Mouse (Mus musculus): ENCODE data around the gene Bpnt1. TPM values are rescaled to one million over a fixed set of nuclear protein-coding genes. Genes with fewer than 3 reads are reported as not detected.

Gene Bpnt1
- polyA plus RNA-seq (2011; ENCODE audit: insufficient read depth, insufficient read length, low read depth, missing spikeins), result 54.0 and 56.7 TPM in 2 replicates

DNA sequence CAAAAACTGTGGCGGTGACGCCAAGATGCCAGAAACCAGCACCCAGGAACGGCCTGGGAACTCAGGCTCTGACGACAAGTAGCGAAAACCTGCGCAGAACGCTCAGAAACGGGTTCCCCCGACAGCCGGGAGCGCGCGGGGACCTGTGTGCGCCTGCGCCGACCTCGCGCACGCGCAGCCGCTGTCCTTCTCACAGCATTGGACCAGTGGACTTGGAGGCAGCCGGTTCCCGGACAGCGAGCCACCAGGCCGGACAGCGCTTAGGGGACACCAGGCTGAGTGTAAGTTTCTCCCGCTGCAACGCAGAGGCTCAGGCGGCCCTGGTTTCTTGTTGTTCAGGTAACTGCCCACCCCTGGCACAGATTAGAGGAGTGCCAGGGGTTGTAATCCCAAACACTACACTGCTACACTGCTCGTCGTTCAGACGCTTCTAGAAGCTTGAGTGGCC lies at the start of gene Bpnt1:
Bpnt1 (plus strand) TSS at position 167 of the 448 bp plus-strand sequence.
- Histone ChIP-seq H3K4me3 (ENCODE audit: low read depth, low read length) (peak within 1 kb of the TSS; percentile 74), H3K27me3 (ENCODE audit: control insufficient read depth, insufficient read depth, low read length, poor library complexity, severe bottlenecking) (no peaks in the 10 kb centered on the region), H3K27ac (ENCODE audit: insufficient read depth, low read length) (0 out of 2 replicates have a peak within 1 kb of the TSS, but pooled peaks have one; percentile 41), H3K4me1 (ENCODE audit: control insufficient read depth, insufficient read depth, low read length) (no peaks in the 10 kb centered on the region), H3K36me3 (ENCODE audit: control insufficient read depth, insufficient read depth, low read length, poor library complexity, severe bottlenecking) (no peaks in the 10 kb centered on the region), H3K9me3 (replicated peaks; ENCODE audit: control insufficient read depth, insufficient read depth, low read length, poor library complexity, severe bottlenecking) (no peaks in the 10 kb centered on the region; the same call in 1 of the 2 replicates), H3K9ac (ENCODE audit: low read depth, poor library complexity, severe bottlenecking) (peak within 1 kb of the TSS; percentile 43)
- peak; percentile 31 for TF ChIP-seq POLR2A (IDR thresholded peaks at IDR 0.05; ENCODE audit: insufficient read depth, low read length)
- no peak for TF ChIP-seq EP300 (IDR thresholded peaks at IDR 0.05; ENCODE audit: insufficient read depth, low read depth, low read length)

DNA sequence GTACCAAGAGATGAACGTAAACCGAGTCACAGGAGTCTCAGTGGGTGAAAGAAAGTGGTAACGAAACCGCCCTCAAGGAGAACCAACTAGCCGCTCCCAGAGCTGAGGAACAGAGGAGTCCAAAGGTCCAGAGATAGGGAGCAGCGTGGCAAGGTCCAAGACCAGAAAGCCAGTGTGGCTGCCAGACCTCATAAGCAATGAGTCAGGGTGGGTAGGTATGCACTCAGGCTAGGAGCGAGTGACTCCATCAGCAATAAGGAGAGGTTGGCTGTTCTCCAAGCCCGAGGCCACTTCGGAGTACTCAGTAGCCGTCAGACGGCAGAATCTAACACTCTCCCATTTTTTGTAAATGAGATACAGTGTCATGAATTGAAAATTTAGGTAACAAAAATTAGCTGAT lies 49.1 kb upstream of the Bpnt1 start:
- Histone ChIP-seq H3K4me1 (ENCODE audit: control insufficient read depth, insufficient read depth, low read length) (no peaks in the 10 kb centered on the region), H3K9ac (ENCODE audit: low read depth, poor library complexity, severe bottlenecking) (no peak overlapping the region), H3K27me3 (ENCODE audit: control insufficient read depth, insufficient read depth, low read length, poor library complexity, severe bottlenecking) (no peaks in the 10 kb centered on the region), H3K27ac (ENCODE audit: insufficient read depth, low read length) (no peak overlapping the region), H3K36me3 (ENCODE audit: control insufficient read depth, insufficient read depth, low read length, poor library complexity, severe bottlenecking) (peaks cover 3% of the 10 kb centered on the region), H3K9me3 (replicated peaks; ENCODE audit: control insufficient read depth, insufficient read depth, low read length, poor library complexity, severe bottlenecking) (no peaks in the 10 kb centered on the region), H3K4me3 (ENCODE audit: low read depth, low read length) (no peak overlapping the region)
- TF ChIP-seq POLR2A (IDR thresholded peaks at IDR 0.05; ENCODE audit: insufficient read depth, low read length) (no peak), EP300 (IDR thresholded peaks at IDR 0.05; ENCODE audit: insufficient read depth, low read depth, low read length) (no peak), CTCF (IDR thresholded peaks at IDR 0.05; ENCODE audit: low read depth, low read length) (no peak)

DNA sequence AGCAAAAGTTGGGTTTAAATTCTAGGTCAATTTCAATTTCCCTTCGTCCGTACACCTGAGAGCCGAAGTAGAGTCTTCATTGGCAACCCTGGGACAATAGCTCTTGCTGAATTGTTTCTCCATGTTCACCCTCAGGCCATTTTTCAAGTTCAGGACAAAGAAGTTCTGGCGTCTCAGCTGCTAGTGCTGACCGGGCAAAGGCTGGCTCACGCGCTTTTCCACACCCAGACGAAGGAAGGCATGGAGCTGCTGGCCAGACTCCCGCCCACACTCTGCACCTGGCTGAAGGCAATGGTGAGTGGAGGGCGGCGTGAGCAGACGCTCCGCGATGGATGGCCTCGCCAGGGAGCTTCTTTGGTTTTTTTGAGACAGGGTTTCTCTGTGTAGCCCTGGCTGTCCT lies 48.7 kb upstream of the Bpnt1 start:
- TF ChIP-seq CTCF (IDR thresholded peaks at IDR 0.05; ENCODE audit: low read depth, low read length), result no peak
- Histone ChIP-seq H3K27me3 (ENCODE audit: control insufficient read depth, insufficient read depth, low read length, poor library complexity, severe bottlenecking) (no peaks in the 10 kb centered on the region), H3K27ac (ENCODE audit: insufficient read depth, low read length) (no peak overlapping the region), H3K9ac (ENCODE audit: low read depth, poor library complexity, severe bottlenecking) (no peak overlapping the region), H3K4me1 (ENCODE audit: control insufficient read depth, insufficient read depth, low read length) (no peaks in the 10 kb centered on the region), H3K36me3 (ENCODE audit: control insufficient read depth, insufficient read depth, low read length, poor library complexity, severe bottlenecking) (peaks cover 3% of the 10 kb centered on the region), H3K4me3 (ENCODE audit: low read depth, low read length) (no peak overlapping the region), H3K9me3 (replicated peaks; ENCODE audit: control insufficient read depth, insufficient read depth, low read length, poor library complexity, severe bottlenecking) (no peaks in the 10 kb centered on the region)

DNA sequence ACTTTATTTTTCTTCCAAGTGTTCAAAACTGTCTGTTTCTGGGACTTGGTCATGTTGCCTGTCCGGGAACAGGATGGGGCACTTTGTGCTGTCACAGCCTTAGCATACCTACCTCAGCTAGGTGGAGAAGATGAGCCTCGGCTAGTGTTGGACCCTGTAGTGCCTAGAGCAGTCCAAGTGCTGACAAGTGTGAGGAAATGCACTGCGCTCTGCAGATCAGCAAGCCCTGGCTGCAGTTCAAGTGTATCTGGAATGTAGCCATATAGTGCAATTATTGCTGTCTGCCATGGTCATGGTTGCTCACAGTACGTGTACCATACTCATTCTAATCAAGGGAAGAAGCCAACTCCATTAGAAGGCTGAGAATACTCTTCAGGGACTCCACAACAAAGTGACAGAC lies 47.2 kb upstream of the Bpnt1 start:
- TF ChIP-seq POLR2A (IDR thresholded peaks at IDR 0.05; ENCODE audit: insufficient read depth, low read length), result no peak
- no peak for TF ChIP-seq CTCF (IDR thresholded peaks at IDR 0.05; ENCODE audit: low read depth, low read length)
- no peak for TF ChIP-seq EP300 (IDR thresholded peaks at IDR 0.05; ENCODE audit: insufficient read depth, low read depth, low read length)
- H3K4me3 ChIP-seq (ENCODE audit: low read depth, low read length), result no peak overlapping the region
- H3K4me1 ChIP-seq (ENCODE audit: control insufficient read depth, insufficient read depth, low read length), result no peaks in the 10 kb centered on the region
- no peak overlapping the region for H3K27ac ChIP-seq (ENCODE audit: insufficient read depth, low read length)
- no peaks in the 10 kb centered on the region for H3K27me3 ChIP-seq (ENCODE audit: control insufficient read depth, insufficient read depth, low read length, poor library complexity, severe bottlenecking)
- H3K36me3 ChIP-seq (ENCODE audit: control insufficient read depth, insufficient read depth, low read length, poor library complexity, severe bottlenecking), result peaks cover 3% of the 10 kb centered on the region
- no peak overlapping the region for H3K9ac ChIP-seq (ENCODE audit: low read depth, poor library complexity, severe bottlenecking)
- no peaks in the 10 kb centered on the region for H3K9me3 ChIP-seq (replicated peaks; ENCODE audit: control insufficient read depth, insufficient read depth, low read length, poor library complexity, severe bottlenecking)

DNA sequence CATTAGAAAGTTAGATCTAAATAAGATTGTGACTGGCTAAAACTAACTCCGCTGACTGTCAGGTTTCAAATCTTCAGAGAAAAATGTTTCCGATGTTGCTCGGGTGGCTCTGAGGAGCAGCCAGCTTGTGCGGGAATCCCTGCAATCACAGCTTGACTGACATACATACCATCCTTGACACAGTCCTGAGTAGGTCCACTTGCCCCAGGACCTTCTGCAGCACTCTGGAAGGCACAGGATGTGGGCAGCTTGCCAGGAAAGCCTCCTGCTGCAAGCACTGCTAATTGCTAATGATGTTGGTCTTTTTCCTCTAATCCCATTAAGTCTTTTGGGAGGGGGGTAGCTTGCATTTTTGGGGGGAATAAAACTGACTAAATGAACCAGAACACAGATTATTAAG lies 46.8 kb upstream of the Bpnt1 start:
- H3K9ac ChIP-seq (ENCODE audit: low read depth, poor library complexity, severe bottlenecking), result no peak overlapping the region
- TF ChIP-seq POLR2A (IDR thresholded peaks at IDR 0.05; ENCODE audit: insufficient read depth, low read length) (no peak), EP300 (IDR thresholded peaks at IDR 0.05; ENCODE audit: insufficient read depth, low read depth, low read length) (no peak), CTCF (IDR thresholded peaks at IDR 0.05; ENCODE audit: low read depth, low read length) (no peak)
- no peaks in the 10 kb centered on the region for H3K4me1 ChIP-seq (ENCODE audit: control insufficient read depth, insufficient read depth, low read length)
- H3K27ac ChIP-seq (ENCODE audit: insufficient read depth, low read length), result no peak overlapping the region
- H3K36me3 ChIP-seq (ENCODE audit: control insufficient read depth, insufficient read depth, low read length, poor library complexity, severe bottlenecking), result peaks cover 3% of the 10 kb centered on the region
- H3K9me3 ChIP-seq (replicated peaks; ENCODE audit: control insufficient read depth, insufficient read depth, low read length, poor library complexity, severe bottlenecking), result no peaks in the 10 kb centered on the region
- H3K27me3 ChIP-seq (ENCODE audit: control insufficient read depth, insufficient read depth, low read length, poor library complexity, severe bottlenecking), result no peaks in the 10 kb centered on the region
- no peak overlapping the region for H3K4me3 ChIP-seq (ENCODE audit: low read depth, low read length)

DNA sequence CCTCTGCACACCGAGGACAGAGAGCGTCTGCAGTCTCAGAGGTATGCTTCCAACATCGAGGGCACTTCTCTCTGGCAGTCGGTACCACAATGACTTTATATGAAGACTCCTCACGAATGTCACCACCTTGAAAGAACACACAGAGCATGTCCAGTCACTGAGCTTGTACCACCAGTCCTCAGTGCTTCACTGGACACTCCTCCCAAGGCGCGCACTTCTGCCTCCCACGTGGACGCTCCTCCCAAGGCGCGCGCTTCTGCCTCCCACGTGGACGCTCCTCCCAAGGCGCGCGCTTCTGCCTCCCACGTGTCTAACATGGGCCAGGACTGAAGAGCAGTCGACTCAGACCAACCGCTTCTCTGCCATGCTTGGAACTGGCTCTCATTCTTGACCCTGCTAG lies 44.9 kb upstream of the Bpnt1 start:
- Histone ChIP-seq H3K4me3 (ENCODE audit: low read depth, low read length) (no peak overlapping the region), H3K9ac (ENCODE audit: low read depth, poor library complexity, severe bottlenecking) (no peak overlapping the region), H3K27me3 (ENCODE audit: control insufficient read depth, insufficient read depth, low read length, poor library complexity, severe bottlenecking) (no peaks in the 10 kb centered on the region), H3K9me3 (replicated peaks; ENCODE audit: control insufficient read depth, insufficient read depth, low read length, poor library complexity, severe bottlenecking) (no peaks in the 10 kb centered on the region), H3K27ac (ENCODE audit: insufficient read depth, low read length) (no peak overlapping the region), H3K36me3 (ENCODE audit: control insufficient read depth, insufficient read depth, low read length, poor library complexity, severe bottlenecking) (peaks cover 3% of the 10 kb centered on the region), H3K4me1 (ENCODE audit: control insufficient read depth, insufficient read depth, low read length) (no peaks in the 10 kb centered on the region)
- TF ChIP-seq POLR2A (IDR thresholded peaks at IDR 0.05; ENCODE audit: insufficient read depth, low read length) (no peak), CTCF (IDR thresholded peaks at IDR 0.05; ENCODE audit: low read depth, low read length) (no peak), EP300 (IDR thresholded peaks at IDR 0.05; ENCODE audit: insufficient read depth, low read depth, low read length) (no peak)
